Mouse (Mus musculus): ENCODE data around the gene Olfr1039. TPM values are rescaled to one million over a fixed set of nuclear protein-coding genes. Genes with fewer than 3 reads are reported as not detected.
"Not testable (repeated sequence)": the region's sequence is repeated elsewhere in the genome, so short reads cannot be mapped to it uniquely, and the experiment has no call there.

Gene Olfr1039
- polyA plus RNA-seq (2015; fragmentation: Nextera tagmentation; extraction: Ambion mirVana): not detected in 2 replicates

DNA sequence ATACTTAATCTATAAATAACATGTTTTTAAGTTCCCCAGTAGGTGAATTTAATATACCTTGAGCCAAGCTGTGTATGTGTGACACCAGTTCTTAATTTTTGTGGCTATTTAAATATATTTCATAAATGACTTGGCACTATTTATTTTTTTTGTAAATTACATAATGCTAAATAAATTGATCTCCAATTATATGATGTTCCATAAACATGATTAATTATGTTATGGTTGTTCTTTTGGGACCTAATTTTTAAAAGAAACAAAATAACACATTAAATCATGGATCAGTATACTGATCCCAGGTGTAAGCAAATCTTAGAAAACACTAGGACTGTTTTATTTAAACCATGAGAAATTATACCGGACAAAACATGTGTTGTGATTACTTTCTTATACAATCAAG is at the start of gene Olfr1039:
Gene Olfr1039, minus strand, starts transcription at position 101 of the 400 bp plus-strand sequence.
- Histone ChIP-seq H3K4me2 (replicated peaks; ENCODE audit: low read depth) (no peak within 1 kb of the TSS), H3K27me3 (replicated peaks; ENCODE audit: control insufficient read depth, insufficient read depth, low read length) (no peaks in the 10 kb centered on the region), H3K36me3 (ENCODE audit: control insufficient read depth, insufficient read depth) (no peaks in the 10 kb centered on the region), H3K4me3 (ENCODE audit: low read depth, low read length) (no peak within 1 kb of the TSS), H3K27ac (ENCODE audit: low read depth, low read length) (no peak within 1 kb of the TSS), H3K9ac (ENCODE audit: low read depth, low read length) (no peak within 1 kb of the TSS), H3K9me3 (ENCODE audit: control insufficient read depth) (no peaks in the 10 kb centered on the region), H3K4me1 (replicated peaks; ENCODE audit: control insufficient read depth, insufficient read depth, low read length) (no peaks in the 10 kb centered on the region)
- no peak for ATAC-seq
- 94% methylated on average over 1 of the region's 1 CpGs for WGBS
- TF ChIP-seq CTCF (IDR thresholded peaks at IDR 0.05; ENCODE audit: low read depth): no peak

- Histone ChIP-seq H3K4me2 (replicated peaks; ENCODE audit: low read depth) (no peak overlapping the region), H3K9me3 (ENCODE audit: control insufficient read depth) (no peaks in the 10 kb centered on the region), H3K27ac (ENCODE audit: low read depth, low read length) (no peak overlapping the region), H3K27me3 (replicated peaks; ENCODE audit: control insufficient read depth, insufficient read depth, low read length) (no peaks in the 10 kb centered on the region), H3K9ac (ENCODE audit: low read depth, low read length) (no peak overlapping the region), H3K4me1 (replicated peaks; ENCODE audit: control insufficient read depth, insufficient read depth, low read length) (no peaks in the 10 kb centered on the region), H3K36me3 (ENCODE audit: control insufficient read depth, insufficient read depth) (no peaks in the 10 kb centered on the region), H3K4me3 (ENCODE audit: low read depth, low read length) (no peak overlapping the region)
- ATAC-seq: no peak
- WGBS: 74% methylated on average over 3 of the region's 3 CpGs
- no peak for TF ChIP-seq CTCF (IDR thresholded peaks at IDR 0.05; ENCODE audit: low read depth)
These were observed 44.2 kb upstream of the Olfr1039 start for GRCm38 (mm10) chr2:86179950-86180349.

GRCm38 (mm10) chr2:86177720-86178119 is 42.0 kb upstream of the Olfr1039 start, which contains the start of gene Olfr1044:
Gene Olfr1044, minus strand, starts transcription at chr2:86177820.
- Histone ChIP-seq H3K27ac (ENCODE audit: low read depth, low read length) (no peak within 1 kb of the TSS), H3K36me3 (ENCODE audit: control insufficient read depth, insufficient read depth) (no peaks in the 10 kb centered on the region), H3K4me2 (replicated peaks; ENCODE audit: low read depth) (no peak within 1 kb of the TSS), H3K9me3 (ENCODE audit: control insufficient read depth) (no peaks in the 10 kb centered on the region), H3K27me3 (replicated peaks; ENCODE audit: control insufficient read depth, insufficient read depth, low read length) (no peaks in the 10 kb centered on the region), H3K4me3 (ENCODE audit: low read depth, low read length) (no peak within 1 kb of the TSS), H3K4me1 (replicated peaks; ENCODE audit: control insufficient read depth, insufficient read depth, low read length) (no peaks in the 10 kb centered on the region), H3K9ac (ENCODE audit: low read depth, low read length) (no peak within 1 kb of the TSS)
- no peak for ATAC-seq
- TF ChIP-seq CTCF (IDR thresholded peaks at IDR 0.05; ENCODE audit: low read depth): no peak

DNA sequence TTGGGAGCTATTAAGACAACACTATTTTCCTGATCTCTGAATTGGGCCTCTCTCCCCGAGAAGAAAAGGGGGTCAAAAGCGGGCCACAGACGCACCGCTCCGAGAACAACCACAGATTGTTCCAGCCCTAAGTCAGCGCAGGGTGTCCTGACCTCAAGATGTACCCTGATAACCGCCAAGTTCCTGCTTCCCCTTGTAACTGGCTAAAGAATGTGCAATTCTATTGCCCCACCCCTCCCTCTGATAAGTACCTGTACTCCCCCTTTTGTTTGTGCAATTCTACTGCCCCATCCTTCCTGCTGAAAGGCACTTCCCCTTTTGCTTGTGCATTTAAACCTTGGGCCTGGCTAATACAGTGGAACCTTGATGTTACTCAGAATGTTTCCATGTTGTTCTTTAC is 39.7 kb upstream of the Olfr1039 start:
- not testable (repeated sequence) for H3K27me3 ChIP-seq (replicated peaks; ENCODE audit: control insufficient read depth, insufficient read depth, low read length); ATAC-seq; H3K36me3 ChIP-seq (ENCODE audit: control insufficient read depth, insufficient read depth); H3K4me3 ChIP-seq (ENCODE audit: low read depth, low read length); H3K4me1 ChIP-seq (replicated peaks; ENCODE audit: control insufficient read depth, insufficient read depth, low read length); H3K4me2 ChIP-seq (replicated peaks; ENCODE audit: low read depth); H3K9me3 ChIP-seq (ENCODE audit: control insufficient read depth); H3K27ac ChIP-seq (ENCODE audit: low read depth, low read length); H3K9ac ChIP-seq (ENCODE audit: low read depth, low read length)
- 69% methylated on average over 7 of the region's 7 CpGs for WGBS

DNA sequence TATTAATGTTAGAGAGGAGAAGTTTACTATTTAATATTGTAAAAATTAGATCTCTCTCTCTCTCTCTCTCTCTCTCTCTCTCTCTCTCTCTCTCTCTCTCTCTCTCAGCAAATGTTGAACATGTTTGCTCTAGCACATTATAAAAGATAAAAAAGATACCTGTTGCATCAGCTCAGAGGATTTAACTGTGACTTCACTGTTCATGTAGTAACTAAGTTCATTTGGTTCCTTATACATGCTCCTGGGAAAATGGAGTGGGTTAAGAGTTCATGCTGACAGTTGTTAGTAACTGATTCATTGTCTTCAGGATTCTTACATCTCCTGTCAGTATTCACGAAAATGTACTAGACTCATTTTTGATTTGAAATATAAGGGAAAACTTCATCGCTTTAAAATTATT is 31.7 kb upstream of the Olfr1039 start, which contains the start of gene Olfr1043:
Gene Olfr1043, minus strand, starts transcription at position 101 of the 400 bp plus-strand sequence.
- TF ChIP-seq CTCF (IDR thresholded peaks at IDR 0.05; ENCODE audit: low read depth): no peak
- no peak within 1 kb of the TSS for H3K4me3 ChIP-seq (ENCODE audit: low read depth, low read length)
- no peak within 1 kb of the TSS for H3K27ac ChIP-seq (ENCODE audit: low read depth, low read length)
- no peaks in the 10 kb centered on the region for H3K36me3 ChIP-seq (ENCODE audit: control insufficient read depth, insufficient read depth)
- H3K27me3 ChIP-seq (replicated peaks; ENCODE audit: control insufficient read depth, insufficient read depth, low read length): no peaks in the 10 kb centered on the region
- H3K9ac ChIP-seq (ENCODE audit: low read depth, low read length): no peak within 1 kb of the TSS
- no peaks in the 10 kb centered on the region for H3K4me1 ChIP-seq (replicated peaks; ENCODE audit: control insufficient read depth, insufficient read depth, low read length)
- WGBS: 86% methylated on average over 2 of the region's 2 CpGs
- no peaks in the 10 kb centered on the region for H3K9me3 ChIP-seq (ENCODE audit: control insufficient read depth)
- no peak for ATAC-seq
- H3K4me2 ChIP-seq (replicated peaks; ENCODE audit: low read depth): no peak within 1 kb of the TSS

DNA sequence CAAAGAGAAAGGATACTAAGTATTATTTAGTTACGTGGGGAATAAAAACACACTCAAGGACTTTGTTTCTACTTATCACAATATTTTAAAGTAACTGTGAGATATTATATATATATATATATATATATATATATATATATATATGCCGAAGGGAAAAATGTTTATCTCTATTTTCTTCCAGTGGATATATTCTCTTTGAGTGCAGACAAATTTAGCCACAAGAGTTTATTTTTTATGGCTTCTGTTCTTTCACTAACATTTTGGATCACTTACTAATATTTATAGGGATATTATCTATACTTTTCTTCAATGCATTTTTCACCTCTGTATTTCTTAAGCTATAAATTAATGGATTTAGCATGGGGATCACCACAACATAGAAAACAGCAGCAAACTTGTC is 26.0 kb upstream of the Olfr1039 start, which contains the start of gene Olfr1042:
Gene Olfr1042, minus strand, starts transcription at position 101 of the 400 bp plus-strand sequence.
- H3K36me3 ChIP-seq (ENCODE audit: control insufficient read depth, insufficient read depth): no peaks in the 10 kb centered on the region
- H3K4me2 ChIP-seq (replicated peaks; ENCODE audit: low read depth): no peak within 1 kb of the TSS
- no peak within 1 kb of the TSS for H3K4me3 ChIP-seq (ENCODE audit: low read depth, low read length)
- H3K9ac ChIP-seq (ENCODE audit: low read depth, low read length): no peak within 1 kb of the TSS
- ATAC-seq: no peak
- no peaks in the 10 kb centered on the region for H3K9me3 ChIP-seq (ENCODE audit: control insufficient read depth)
- no peak within 1 kb of the TSS for H3K27ac ChIP-seq (ENCODE audit: low read depth, low read length)
- H3K4me1 ChIP-seq (replicated peaks; ENCODE audit: control insufficient read depth, insufficient read depth, low read length): no peaks in the 10 kb centered on the region
- H3K27me3 ChIP-seq (replicated peaks; ENCODE audit: control insufficient read depth, insufficient read depth, low read length): no peaks in the 10 kb centered on the region
- TF ChIP-seq CTCF (IDR thresholded peaks at IDR 0.05; ENCODE audit: low read depth): no peak
- WGBS: 81% methylated on average over 2 of the region's 2 CpGs

DNA sequence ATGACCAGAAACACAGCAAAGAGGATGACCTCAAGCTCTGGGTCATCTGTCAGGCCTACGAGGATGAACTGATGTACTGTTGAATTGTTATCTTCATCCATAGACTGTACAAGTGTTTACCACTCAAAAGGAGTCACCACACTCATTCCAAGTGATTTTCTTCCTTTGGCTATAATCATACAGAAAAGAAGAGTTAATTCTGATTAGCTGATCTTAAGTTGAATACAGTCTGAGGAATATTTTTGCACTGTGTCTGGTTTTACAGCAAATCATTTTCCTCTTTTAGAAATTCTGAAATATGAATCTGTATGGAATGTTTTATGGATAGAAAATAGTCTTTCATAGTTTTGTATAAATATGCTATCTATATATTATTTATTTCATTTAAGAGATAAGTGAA is 10.9 kb upstream of the Olfr1039 start, which contains the start of gene Olfr1040:
Gene Olfr1040, minus strand, starts transcription at position 101 of the 400 bp plus-strand sequence.
- Histone ChIP-seq H3K36me3 (ENCODE audit: control insufficient read depth, insufficient read depth) (no peaks in the 10 kb centered on the region), H3K4me1 (replicated peaks; ENCODE audit: control insufficient read depth, insufficient read depth, low read length) (no peaks in the 10 kb centered on the region), H3K4me3 (ENCODE audit: low read depth, low read length) (no peak within 1 kb of the TSS), H3K9me3 (ENCODE audit: control insufficient read depth) (no peaks in the 10 kb centered on the region), H3K27me3 (replicated peaks; ENCODE audit: control insufficient read depth, insufficient read depth, low read length) (no peaks in the 10 kb centered on the region), H3K4me2 (replicated peaks; ENCODE audit: low read depth) (no peak within 1 kb of the TSS), H3K27ac (ENCODE audit: low read depth, low read length) (no peak within 1 kb of the TSS), H3K9ac (ENCODE audit: low read depth, low read length) (no peak within 1 kb of the TSS)
- TF ChIP-seq CTCF (IDR thresholded peaks at IDR 0.05; ENCODE audit: low read depth): no peak
- ATAC-seq: no peak
- 57% methylated on average over 1 of the region's 1 CpGs for WGBS
